Mouse (Mus musculus): ENCODE results near the gene Retnlb. TPM values are rescaled to one million over a fixed set of nuclear protein-coding genes. Genes with fewer than 3 reads are reported as not detected.
A peak's percentile ranks its signal among the peaks of the same experiment; 100 is the strongest.

Retnlb gene
- polyA plus RNA-seq, 1 experiment from 2014 or later: 0.17 TPM

DNA sequence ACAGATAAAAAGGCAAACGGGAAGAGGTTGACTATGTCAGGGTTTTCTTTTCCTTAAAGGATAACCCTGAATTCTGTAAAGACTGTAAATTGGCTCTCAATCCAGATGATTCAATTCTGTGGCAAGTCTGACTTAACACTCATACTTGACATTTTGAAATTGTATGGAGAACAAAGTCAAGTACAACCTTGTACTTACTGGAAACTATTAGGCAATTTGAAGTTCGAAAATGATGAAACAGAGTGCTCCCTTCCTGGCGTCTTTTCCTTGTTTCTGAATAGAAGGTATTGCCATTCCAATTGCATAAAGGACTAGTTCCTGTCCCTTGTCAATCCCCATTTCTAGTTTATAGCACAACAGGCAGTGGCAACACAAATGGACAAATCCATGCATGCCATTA, 17.2 kb upstream of the Retnlb start:
- Histone ChIP-seq H3K4me2 (replicated peaks; ENCODE audit: low read depth) (no peak overlapping the region), H3K36me3 (ENCODE audit: control insufficient read depth, insufficient read depth) (no peaks in the 10 kb centered on the region), H3K4me1 (replicated peaks; ENCODE audit: control insufficient read depth, insufficient read depth, low read length) (no peaks in the 10 kb centered on the region), H3K9me3 (ENCODE audit: control insufficient read depth) (no peaks in the 10 kb centered on the region), H3K27me3 (replicated peaks; ENCODE audit: control insufficient read depth, insufficient read depth, low read length) (no peaks in the 10 kb centered on the region), H3K9ac (ENCODE audit: low read depth, low read length) (no peak overlapping the region), H3K27ac (ENCODE audit: low read depth, low read length) (no peak overlapping the region), H3K4me3 (ENCODE audit: low read depth, low read length) (no peak overlapping the region)
- no peak for TF ChIP-seq CTCF (IDR thresholded peaks at IDR 0.05; ENCODE audit: low read depth)
- 90% methylated on average over 3 of the region's 3 CpGs for WGBS
- no peak for ATAC-seq

DNA sequence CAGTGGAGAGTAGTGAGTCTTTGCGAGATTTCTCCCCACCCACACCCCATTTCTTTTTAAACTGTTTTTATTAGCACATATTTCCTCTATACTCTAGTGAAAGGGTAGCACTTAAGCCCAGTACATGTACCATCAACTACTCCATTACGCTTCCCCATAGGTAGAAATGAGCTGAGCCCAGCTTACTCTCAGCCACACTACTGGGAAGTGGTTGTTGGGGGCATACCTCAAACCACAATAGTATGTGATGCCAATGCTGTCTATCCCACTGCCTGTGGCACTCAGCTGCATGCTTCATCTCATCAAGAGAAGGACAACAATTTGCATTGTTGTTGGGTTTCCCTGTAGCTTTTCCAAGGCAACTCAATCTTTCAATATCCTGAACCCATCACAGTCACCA, 15.8 kb upstream of the Retnlb start:
- Histone ChIP-seq H3K27me3 (replicated peaks; ENCODE audit: control insufficient read depth, insufficient read depth, low read length) (no peaks in the 10 kb centered on the region), H3K4me1 (replicated peaks; ENCODE audit: control insufficient read depth, insufficient read depth, low read length) (no peaks in the 10 kb centered on the region), H3K4me3 (ENCODE audit: low read depth, low read length) (no peak overlapping the region), H3K27ac (ENCODE audit: low read depth, low read length) (no peak overlapping the region), H3K4me2 (replicated peaks; ENCODE audit: low read depth) (no peak overlapping the region), H3K36me3 (ENCODE audit: control insufficient read depth, insufficient read depth) (no peaks in the 10 kb centered on the region), H3K9ac (ENCODE audit: low read depth, low read length) (no peak overlapping the region), H3K9me3 (ENCODE audit: control insufficient read depth) (no peaks in the 10 kb centered on the region)
- TF ChIP-seq CTCF (IDR thresholded peaks at IDR 0.05; ENCODE audit: low read depth): no peak
- 88% methylated on average over 2 of the region's 2 CpGs for WGBS
- no peak for ATAC-seq

- no peaks in the 10 kb centered on the region for H3K36me3 ChIP-seq (ENCODE audit: control insufficient read depth, insufficient read depth)
- WGBS: 80% methylated on average over 1 of the region's 1 CpGs
- ATAC-seq: no peak
- no peak overlapping the region for H3K4me3 ChIP-seq (ENCODE audit: low read depth, low read length)
- H3K9ac ChIP-seq (ENCODE audit: low read depth, low read length): no peak overlapping the region
- H3K4me2 ChIP-seq (replicated peaks; ENCODE audit: low read depth): no peak overlapping the region
- no peak overlapping the region for H3K27ac ChIP-seq (ENCODE audit: low read depth, low read length)
- no peaks in the 10 kb centered on the region for H3K27me3 ChIP-seq (replicated peaks; ENCODE audit: control insufficient read depth, insufficient read depth, low read length)
- H3K4me1 ChIP-seq (replicated peaks; ENCODE audit: control insufficient read depth, insufficient read depth, low read length): no peaks in the 10 kb centered on the region
- TF ChIP-seq CTCF (IDR thresholded peaks at IDR 0.05; ENCODE audit: low read depth): no peak
- no peaks in the 10 kb centered on the region for H3K9me3 ChIP-seq (ENCODE audit: control insufficient read depth)
These were observed 11.2 kb upstream of the Retnlb start for GRCm38 (mm10) chr16:48805412-48805811.

GRCm38 (mm10) chr16:48806521-48806920, 10.1 kb upstream of the Retnlb start:
- H3K9me3 ChIP-seq (ENCODE audit: control insufficient read depth): no peaks in the 10 kb centered on the region
- no peak overlapping the region for H3K27ac ChIP-seq (ENCODE audit: low read depth, low read length)
- no peaks in the 10 kb centered on the region for H3K4me1 ChIP-seq (replicated peaks; ENCODE audit: control insufficient read depth, insufficient read depth, low read length)
- no peaks in the 10 kb centered on the region for H3K27me3 ChIP-seq (replicated peaks; ENCODE audit: control insufficient read depth, insufficient read depth, low read length)
- no peak overlapping the region for H3K4me2 ChIP-seq (replicated peaks; ENCODE audit: low read depth)
- TF ChIP-seq CTCF (IDR thresholded peaks at IDR 0.05; ENCODE audit: low read depth): no peak
- H3K4me3 ChIP-seq (ENCODE audit: low read depth, low read length): no peak overlapping the region
- H3K36me3 ChIP-seq (ENCODE audit: control insufficient read depth, insufficient read depth): no peaks in the 10 kb centered on the region
- ATAC-seq: no peak
- WGBS: 91% methylated on average over 1 of the region's 1 CpGs
- H3K9ac ChIP-seq (ENCODE audit: low read depth, low read length): no peak overlapping the region

DNA sequence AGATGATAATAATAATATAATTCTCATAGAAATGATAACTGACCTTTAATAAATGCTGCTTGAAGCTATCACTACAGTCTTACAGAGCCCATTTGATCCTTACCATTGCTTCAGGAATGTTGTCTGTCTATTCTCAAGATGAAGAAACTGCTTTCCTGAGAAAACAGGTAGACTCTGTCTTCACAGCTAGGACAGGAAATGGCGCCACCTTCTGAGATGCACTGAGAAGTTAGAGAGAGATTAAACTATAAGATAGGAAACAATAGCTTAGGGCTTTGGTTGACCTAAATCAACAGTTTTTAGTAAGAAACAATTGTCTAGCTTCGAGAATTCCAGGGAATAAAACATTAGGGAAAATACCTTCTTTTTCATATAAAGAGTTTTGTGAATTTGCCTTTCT, 7.3 kb upstream of the Retnlb start:
- TF ChIP-seq CTCF (IDR thresholded peaks at IDR 0.05; ENCODE audit: low read depth): peak; percentile 50
- Histone ChIP-seq H3K36me3 (ENCODE audit: control insufficient read depth, insufficient read depth) (no peaks in the 10 kb centered on the region), H3K9me3 (ENCODE audit: control insufficient read depth) (no peaks in the 10 kb centered on the region), H3K4me2 (replicated peaks; ENCODE audit: low read depth) (no peak overlapping the region), H3K27me3 (replicated peaks; ENCODE audit: control insufficient read depth, insufficient read depth, low read length) (no peaks in the 10 kb centered on the region), H3K9ac (ENCODE audit: low read depth, low read length) (no peak overlapping the region), H3K27ac (ENCODE audit: low read depth, low read length) (no peak overlapping the region), H3K4me3 (ENCODE audit: low read depth, low read length) (no peak overlapping the region), H3K4me1 (replicated peaks; ENCODE audit: control insufficient read depth, insufficient read depth, low read length) (no peaks in the 10 kb centered on the region)
- 59% methylated on average over 2 of the region's 2 CpGs for WGBS
- no peak for ATAC-seq

GRCm38 (mm10) chr16:48811881-48812436, 4.7 kb upstream of the Retnlb start:
- no peaks in the 10 kb centered on the region for H3K27me3 ChIP-seq (replicated peaks; ENCODE audit: control insufficient read depth, insufficient read depth, low read length)
- H3K4me2 ChIP-seq (replicated peaks; ENCODE audit: low read depth): no peak overlapping the region
- H3K9ac ChIP-seq (ENCODE audit: low read depth, low read length): no peak overlapping the region
- no peak for ATAC-seq
- no peaks in the 10 kb centered on the region for H3K4me1 ChIP-seq (replicated peaks; ENCODE audit: control insufficient read depth, insufficient read depth, low read length)
- no peak overlapping the region for H3K4me3 ChIP-seq (ENCODE audit: low read depth, low read length)
- no peaks in the 10 kb centered on the region for H3K36me3 ChIP-seq (ENCODE audit: control insufficient read depth, insufficient read depth)
- no peaks in the 10 kb centered on the region for H3K9me3 ChIP-seq (ENCODE audit: control insufficient read depth)
- no peak overlapping the region for H3K27ac ChIP-seq (ENCODE audit: low read depth, low read length)
- 42% methylated on average over 7 of the region's 7 CpGs for WGBS
- no peak for TF ChIP-seq CTCF (IDR thresholded peaks at IDR 0.05; ENCODE audit: low read depth)

- Histone ChIP-seq H3K4me1 (replicated peaks; ENCODE audit: control insufficient read depth, insufficient read depth, low read length) (no peaks in the 10 kb centered on the region), H3K4me3 (ENCODE audit: low read depth, low read length) (no peak overlapping the region), H3K27ac (ENCODE audit: low read depth, low read length) (no peak overlapping the region), H3K27me3 (replicated peaks; ENCODE audit: control insufficient read depth, insufficient read depth, low read length) (no peaks in the 10 kb centered on the region), H3K9me3 (ENCODE audit: control insufficient read depth) (no peaks in the 10 kb centered on the region), H3K36me3 (ENCODE audit: control insufficient read depth, insufficient read depth) (no peaks in the 10 kb centered on the region), H3K4me2 (replicated peaks; ENCODE audit: low read depth) (no peak overlapping the region), H3K9ac (ENCODE audit: low read depth, low read length) (no peak overlapping the region)
- TF ChIP-seq CTCF (IDR thresholded peaks at IDR 0.05; ENCODE audit: low read depth): no peak
- no peak for ATAC-seq
- 89% methylated on average over 6 of the region's 6 CpGs for WGBS
These were observed 1.9 kb downstream of the Retnlb start for GRCm38 (mm10) chr16:48818524-48818923.
